Mouse (Mus musculus): ENCODE data around the gene Cep63.

GRCm38 (mm10) chr9:102638963-102639362 is 12.6 kb upstream of the Cep63 start:
- TF ChIP-seq CTCF (IDR thresholded peaks at IDR 0.05; ENCODE audit: low read depth) (no peak), EP300 (IDR thresholded peaks at IDR 0.05; ENCODE audit: low read depth) (no peak)
